Mouse (Mus musculus) liver, embryonic 14.5 days (tissue): ENCODE measurements around the gene Rfx6.

Experiments used
- CTCF ChIP-seq: IDR thresholded peaks from 2 replicates; pipeline ENCODE4 v1.5.1; 2016; ENCODE audit warnings: antibody characterized with exemption, low read depth, control low read depth
- EP300 ChIP-seq: IDR thresholded peaks from 2 replicates; pipeline ENCODE4 v1.6.1; 2016; ENCODE audit warnings: antibody characterized with exemption, low read depth

GRCm38 (mm10) chr10:51649506-51650221 lies 27.9 kb upstream of the Rfx6 start:
- TF ChIP-seq CTCF (no peak), EP300 (no peak)
